Mouse (Mus musculus) erythroid progenitor cell, adult 5-6 weeks (primary cell): ENCODE measurements around the gene Smcr8. TPM values are rescaled to one million over a fixed set of nuclear protein-coding genes. Genes with fewer than 3 reads are reported as not detected.

Source experiments
- ATAC-seq: replicated peaks from 2 replicates; pipeline ENCODE4 v1.8.0; 2016; ENCODE audit warnings: moderate number of reproducible peaks, mild to moderate bottlenecking, moderate TSS enrichment, inconsistent platforms; ENCODE audit not compliant: poor library complexity, low FRiP score, severe bottlenecking
- total RNA-seq, 2 experiments: library from RNA; stranded (forward) in 1 of 2; stranded (reverse) in 1 of 2; fragments of 150-400 nt in 1 of 2; fragments of 186-747, 209-891 nt in 1 of 2; gene quantifications; 2 replicates each; pipeline versions ENCODE4 v1.2.3 to v1.2.4; 2015 to 2017; ENCODE audit warnings: low replicate concordance in 2 of 2

Gene Smcr8
- total RNA-seq, 2 experiments from 2014 or later, result 12.9 to 13.0 TPM

DNA sequence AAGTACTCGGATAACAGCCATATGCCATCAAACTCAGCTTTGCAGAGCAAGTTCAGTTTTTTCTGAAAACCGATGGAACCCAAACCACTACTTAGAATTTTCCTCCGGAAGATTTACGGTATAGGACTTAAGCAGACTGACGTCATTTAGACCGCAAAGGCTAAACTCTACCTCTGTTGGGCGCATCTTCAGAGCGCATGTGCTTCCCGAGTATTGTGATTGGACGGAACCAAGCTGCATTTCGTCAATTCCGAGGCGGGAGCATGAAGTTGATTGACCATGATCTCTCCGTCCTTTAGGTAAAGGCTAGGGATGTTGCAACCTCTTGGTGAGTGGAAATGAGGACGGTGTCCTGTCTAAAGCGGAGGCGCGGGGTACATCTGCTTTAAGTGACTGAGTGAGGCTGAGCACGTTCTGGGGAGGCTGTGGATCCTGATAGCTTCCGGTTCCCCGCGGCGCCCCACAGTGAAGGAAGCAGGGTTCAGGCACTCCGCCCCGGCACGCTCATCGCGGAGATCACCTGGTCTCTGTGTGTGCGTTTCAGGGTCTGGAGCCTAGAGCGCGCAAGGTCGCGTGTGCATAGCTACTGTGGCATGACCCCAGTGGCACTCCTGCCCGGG is 53.2 kb downstream of the Smcr8 start, which contains the start of gene Dhrs7b:
Dhrs7b (plus strand) TSS at position 199 of the 620 bp plus-strand sequence.
- peak; percentile 97 for ATAC-seq

DNA sequence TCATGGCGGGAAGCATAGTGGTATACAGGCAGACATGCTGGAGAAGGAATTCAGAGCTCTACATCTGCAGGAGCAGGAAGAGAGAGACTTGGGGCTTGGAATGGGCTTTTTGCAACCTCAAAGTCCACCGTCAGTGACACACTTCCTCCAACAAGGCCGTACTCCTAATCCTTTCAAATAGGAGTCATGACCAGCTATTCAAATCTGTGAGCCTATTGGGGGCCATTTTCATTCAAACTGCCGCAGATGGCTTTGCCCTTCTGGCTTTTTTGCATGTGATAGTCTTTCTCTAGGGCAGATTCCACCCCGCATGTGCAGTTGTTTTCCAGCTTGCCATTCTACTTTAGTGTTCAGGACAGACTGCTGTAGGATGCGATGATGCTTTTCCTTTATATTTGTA is 59.6 kb downstream of the Smcr8 start:
- ATAC-seq, result no peak

Other genes starting within 250 kb of the Smcr8 start
- gene Alkbh5, start 241.1 kb upstream of the Smcr8 start, total RNA-seq (2015; ENCODE audit: low replicate concordance), result 20.5 TPM in 2 replicates
- 18.8 and 21.3 TPM in 2 replicates for gene Alkbh5, start 241.1 kb upstream of the Smcr8 start, total RNA-seq (2017; ENCODE audit: low replicate concordance)
- gene Llgl1, start 77.8 kb upstream of the Smcr8 start, total RNA-seq (2015; ENCODE audit: low replicate concordance), result 5.4 and 19.1 TPM in 2 replicates
- 6.9 and 9.2 TPM in 2 replicates for gene Llgl1, start 77.8 kb upstream of the Smcr8 start, total RNA-seq (2017; ENCODE audit: low replicate concordance)
- gene Flii, start 50.3 kb upstream of the Smcr8 start, total RNA-seq (2015; ENCODE audit: low replicate concordance), result 39.8 and 50.5 TPM in 2 replicates
- 28.5 and 31.8 TPM in 2 replicates for gene Flii, start 50.3 kb upstream of the Smcr8 start, total RNA-seq (2017; ENCODE audit: low replicate concordance)
- 0.42 TPM in 1 of 2 replicates, not detected in the other for gene Mief2, start 49.1 kb upstream of the Smcr8 start, total RNA-seq (2015; ENCODE audit: low replicate concordance)
- 0.39 TPM in 1 of 2 replicates, not detected in the other for gene Mief2, start 49.1 kb upstream of the Smcr8 start, total RNA-seq (2017; ENCODE audit: low replicate concordance)
- gene Top3a, start 159 bp upstream of the Smcr8 start, total RNA-seq (2015; ENCODE audit: low replicate concordance), result 8.4 and 10.8 TPM in 2 replicates
- gene Top3a, start 159 bp upstream of the Smcr8 start, total RNA-seq (2017; ENCODE audit: low replicate concordance), result 8.5 and 15.1 TPM in 2 replicates
- 4.6 TPM in 1 of 2 replicates, not detected in the other for gene Shmt1, start 34.2 kb downstream of the Smcr8 start, total RNA-seq (2015; ENCODE audit: low replicate concordance)
- 7.6 and 9.6 TPM in 2 replicates for gene Shmt1, start 34.2 kb downstream of the Smcr8 start, total RNA-seq (2017; ENCODE audit: low replicate concordance)
- gene Dhrs7b, start 53.1 kb downstream of the Smcr8 start, total RNA-seq (2015; ENCODE audit: low replicate concordance), result 1.1 and 14.3 TPM in 2 replicates
- 2.4 and 6.5 TPM in 2 replicates for gene Dhrs7b, start 53.1 kb downstream of the Smcr8 start, total RNA-seq (2017; ENCODE audit: low replicate concordance)
- 9.2 and 16.2 TPM in 2 replicates for gene Tmem11, start 101.7 kb downstream of the Smcr8 start, total RNA-seq (2015; ENCODE audit: low replicate concordance)
- gene Tmem11, start 101.7 kb downstream of the Smcr8 start, total RNA-seq (2017; ENCODE audit: low replicate concordance), result 10.7 and 16.8 TPM in 2 replicates
- gene Natd1, start 137.2 kb downstream of the Smcr8 start, total RNA-seq (2015; ENCODE audit: low replicate concordance), result 32.1 and 36.0 TPM in 2 replicates
- 17.2 and 29.4 TPM in 2 replicates for gene Natd1, start 137.2 kb downstream of the Smcr8 start, total RNA-seq (2017; ENCODE audit: low replicate concordance)
- gene Map2k3, start 154.5 kb downstream of the Smcr8 start, total RNA-seq (2015; ENCODE audit: low replicate concordance), result 105 and 148 TPM in 2 replicates
- 93.2 and 132 TPM in 2 replicates for gene Map2k3, start 154.5 kb downstream of the Smcr8 start, total RNA-seq (2017; ENCODE audit: low replicate concordance)
- not detected in 2 replicates for gene Kcnj12, start 245.0 kb downstream of the Smcr8 start, total RNA-seq (2015; ENCODE audit: low replicate concordance)
- not detected in 2 replicates for gene Kcnj12, start 245.0 kb downstream of the Smcr8 start, total RNA-seq (2017; ENCODE audit: low replicate concordance)